Mouse (Mus musculus): ENCODE results near the gene Snx18.

The Snx18 gene

GRCm38 (mm10) chr13:113555226-113555625, 63.1 kb downstream of the Snx18 start:
- no peak for DNase-seq

DNA sequence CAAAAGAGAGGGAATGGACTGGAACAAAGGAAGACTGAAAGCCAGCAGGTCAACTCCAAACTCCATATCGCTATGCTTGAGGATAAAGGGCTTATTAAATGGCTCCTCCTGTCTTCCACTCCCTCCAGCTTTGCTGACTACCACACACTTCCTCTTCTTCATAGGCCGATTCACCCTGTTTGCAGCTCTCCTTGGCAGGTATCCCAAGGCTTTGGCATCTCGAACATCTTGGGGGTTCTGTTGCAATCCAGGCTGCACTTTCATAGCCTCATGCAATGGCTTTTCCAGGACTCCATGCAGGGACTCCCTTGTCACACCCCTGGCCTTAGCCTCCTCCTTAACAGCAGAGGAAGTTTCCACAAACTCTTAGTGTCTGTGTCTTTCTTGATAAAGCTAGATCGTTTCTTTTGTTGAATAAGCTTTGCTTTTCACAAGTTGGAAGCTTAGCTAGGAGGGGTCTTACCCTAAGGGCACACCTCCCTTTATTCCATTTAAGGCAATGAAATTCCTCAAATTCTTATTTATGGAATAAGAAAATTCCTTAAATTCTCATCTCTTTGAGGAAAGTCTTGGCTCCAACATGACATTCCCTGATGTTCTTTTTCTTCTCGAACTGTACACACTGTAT, 64.6 kb downstream of the Snx18 start:
- no peak for DNase-seq

GRCm38 (mm10) chr13:113552341-113552740, 66.0 kb downstream of the Snx18 start:
- DNase-seq = no peak

GRCm38 (mm10) chr13:113550866-113551565, 67.3 kb downstream of the Snx18 start:
- DNase-seq = no peak

- DNase-seq = no peak
These were observed 69.3 kb downstream of the Snx18 start for GRCm38 (mm10) chr13:113549021-113549420.

GRCm38 (mm10) chr13:113547807-113548426, 70.4 kb downstream of the Snx18 start:
- DNase-seq = no peak

- DNase-seq = peak; percentile 62
These were observed 76.0 kb downstream of the Snx18 start for GRCm38 (mm10) chr13:113542374-113542773.
